Mouse (Mus musculus) limb, embryonic 15.5 days (tissue): ENCODE data around the gene Adamtsl5. TPM values are rescaled to one million over a fixed set of nuclear protein-coding genes. Genes with fewer than 3 reads are reported as not detected.
"Not testable (repeated sequence)": the region's sequence is repeated elsewhere in the genome, so short reads cannot be mapped to it uniquely, and the experiment has no call there.

Experiments used
- ATAC-seq: fragments of 200-750 bp; cut with Nextera tagmentation; 2 replicates; pipeline ENCODE4 v1.8.0; 2017; ENCODE audit warnings: low read depth, moderate TSS enrichment; ENCODE audit not compliant: insufficient number of reproducible peaks, low FRiP score, low TSS enrichment
- H3K27ac ChIP-seq: fragments of 300-500 bp; sonication (generic); 2 replicates; pipeline ENCODE4 v1.5.1; 2015; ENCODE audit warnings: moderate library complexity, mild to moderate bottlenecking, inconsistent platforms
- H3K27me3 ChIP-seq: fragments of 300-500 bp; sonication (generic); 2 replicates; pipeline ENCODE4 v1.6.1; 2015; ENCODE audit warnings: inconsistent platforms
- H3K36me3 ChIP-seq: fragments of 300-500 bp; sonication (generic); 2 replicates; pipeline ENCODE4 v1.6.1; 2015; ENCODE audit warnings: inconsistent platforms
- H3K4me1 ChIP-seq: fragments of 300-500 bp; sonication (generic); 2 replicates; pipeline ENCODE4 v1.6.1; 2015; ENCODE audit warnings: inconsistent platforms
- H3K4me2 ChIP-seq: fragments of 300-500 bp; sonication (generic); 2 replicates; pipeline ENCODE4 v1.6.1; 2015; ENCODE audit warnings: mild to moderate bottlenecking, inconsistent platforms
- H3K4me3 ChIP-seq: fragments of 300-500 bp; sonication (generic); 2 replicates; pipeline ENCODE4 v1.5.1; 2015; ENCODE audit warnings: mild to moderate bottlenecking, inconsistent platforms
- H3K9ac ChIP-seq: fragments of 300-500 bp; sonication (generic); 2 replicates; pipeline ENCODE4 v1.6.1; 2015; ENCODE audit warnings: inconsistent platforms
- H3K9me3 ChIP-seq: fragments of 300-500 bp; sonication (generic); 2 replicates; pipeline ENCODE4 v1.6.1; 2016; ENCODE audit warnings: inconsistent platforms
- WGBS: fragments of 180-500 bp; shearing (Covaris S2); methylation state at CpG from one replicate; pipeline ENCODE4 v1.1.7; 2015; 5-methylcytosine and 5-hydroxymethylcytosine counted together
- polyA plus RNA-seq: library from polyadenylated mRNA; unstranded; fragments of >200 nt; fragmentation: Nextera tagmentation; extraction: Ambion mirVana; gene quantifications from 2 replicates; pipeline ENCODE4 v1.2.1, GENCODE M21; 2015

Adamtsl5 gene
- polyA plus RNA-seq, 1 experiment from 2014 or later, result 11.9 TPM

GRCm38 (mm10) chr10:80352727-80353126 lies 4.5 kb upstream of the Adamtsl5 start:
- Histone ChIP-seq H3K27me3 (peaks cover 97% of the 10 kb centered on the region), H3K27ac (no peak overlapping the region), H3K9me3 (no peaks in the 10 kb centered on the region), H3K4me2 (no peak overlapping the region), H3K4me1 (peaks cover 41% of the 10 kb centered on the region), H3K36me3 (no peaks in the 10 kb centered on the region), H3K4me3 (no peak overlapping the region), H3K9ac (no peak overlapping the region)
- no peak for ATAC-seq
- 59% methylated on average over 8 of the region's 8 CpGs for WGBS

DNA sequence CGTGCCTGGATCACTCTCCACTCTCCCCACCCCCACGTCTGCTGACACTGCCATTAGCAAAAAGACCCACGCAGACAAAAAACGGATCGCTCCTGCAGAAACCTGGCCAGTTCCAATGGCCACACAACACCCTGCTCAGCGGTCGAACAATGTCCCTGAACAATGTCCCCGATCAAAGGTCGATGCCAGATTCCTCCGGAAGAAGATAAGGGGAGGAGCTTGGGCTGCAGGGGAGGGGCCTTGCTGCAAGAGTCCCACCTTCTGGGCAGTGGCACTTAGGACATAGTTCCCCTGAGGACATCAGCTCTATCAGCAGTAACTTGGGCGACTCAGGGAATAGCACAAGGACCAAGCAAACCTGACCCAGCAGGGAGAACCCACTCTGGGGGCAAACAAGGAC lies 3.7 kb upstream of the Adamtsl5 start:
- Histone ChIP-seq H3K4me2 (no peak overlapping the region), H3K27me3 (peaks cover 97% of the 10 kb centered on the region), H3K27ac (no peak overlapping the region), H3K9me3 (no peaks in the 10 kb centered on the region), H3K9ac (no peak overlapping the region), H3K36me3 (no peaks in the 10 kb centered on the region), H3K4me3 (no peak overlapping the region), H3K4me1 (peaks cover 40% of the 10 kb centered on the region)
- no peak for ATAC-seq
- 24% methylated on average over 11 of the region's 11 CpGs for WGBS

DNA sequence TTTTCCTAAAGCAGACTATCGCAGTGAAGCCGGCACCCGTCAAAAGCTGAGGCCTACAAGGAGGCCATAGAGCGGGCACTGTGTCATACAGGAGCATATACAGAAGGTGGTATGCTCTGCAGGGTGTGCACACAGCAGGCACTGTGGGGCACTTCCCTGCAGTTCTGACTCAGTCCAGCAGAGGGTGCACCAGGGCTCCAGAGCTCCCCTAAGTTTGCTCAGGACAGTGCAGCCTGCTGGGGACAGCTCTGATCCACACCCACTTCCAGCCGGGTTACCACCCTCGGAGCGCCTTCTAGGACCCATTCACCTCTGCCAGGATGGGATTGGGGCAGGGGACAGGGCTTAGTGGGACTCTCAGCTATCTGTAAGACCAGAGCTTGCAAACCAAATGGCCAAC lies 2.1 kb upstream of the Adamtsl5 start:
- H3K27ac ChIP-seq, result no peak overlapping the region
- H3K27me3 ChIP-seq, result peaks cover 95% of the 10 kb centered on the region
- 6% methylated on average over 7 of the region's 7 CpGs for WGBS
- H3K9me3 ChIP-seq, result no peaks in the 10 kb centered on the region
- H3K36me3 ChIP-seq, result no peaks in the 10 kb centered on the region
- H3K4me1 ChIP-seq, result peaks cover 27% of the 10 kb centered on the region
- no peak overlapping the region for H3K4me2 ChIP-seq
- no peak overlapping the region for H3K4me3 ChIP-seq
- ATAC-seq, result peak; percentile 61
- no peak overlapping the region for H3K9ac ChIP-seq

DNA sequence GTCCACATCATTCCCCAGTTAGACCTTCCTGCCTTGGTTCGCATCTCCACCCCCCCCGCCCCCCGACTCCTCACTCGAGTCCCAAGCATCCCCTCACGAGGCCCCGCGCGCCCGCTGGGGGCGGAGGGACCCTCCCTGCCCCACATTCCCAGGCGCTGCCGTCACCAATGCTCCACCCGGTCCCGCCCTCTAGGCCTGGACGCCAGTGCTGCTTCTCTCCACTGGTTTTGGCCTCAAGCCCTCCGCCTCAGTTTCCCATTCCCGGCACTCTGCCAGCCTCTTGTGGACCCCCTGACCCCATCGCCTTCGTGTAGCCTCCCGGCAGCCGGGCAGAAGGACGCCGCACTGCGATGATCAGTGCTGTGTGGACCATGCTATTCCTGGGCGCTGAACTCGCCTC lies 769 bp upstream of the Adamtsl5 start:
- Histone ChIP-seq H3K4me2 (peak overlapping the region; percentile 52), H3K9me3 (no peaks in the 10 kb centered on the region), H3K9ac (peak overlapping the region; percentile 31; the same call in 1 of the 2 replicates), H3K4me3 (peak overlapping the region; percentile 38), H3K36me3 (no peaks in the 10 kb centered on the region), H3K4me1 (peaks cover 40% of the 10 kb centered on the region), H3K27ac (0 out of 2 replicates have a peak overlapping the region, but pooled peaks have one; percentile 13), H3K27me3 (peaks cover 96% of the 10 kb centered on the region)
- ATAC-seq, result no peak
- 10% methylated on average over 26 of the region's 26 CpGs for WGBS

GRCm38 (mm10) chr10:80347514-80347967 lies 671 bp downstream of the Adamtsl5 start:
- H3K27me3 ChIP-seq, result peaks cover 97% of the 10 kb centered on the region
- H3K4me2 ChIP-seq, result peak overlapping the region; percentile 52
- 0 out of 2 replicates have a peak overlapping the region, but pooled peaks have one; percentile 28 for H3K9ac ChIP-seq
- no peak for ATAC-seq
- no peaks in the 10 kb centered on the region for H3K9me3 ChIP-seq
- H3K27ac ChIP-seq, result no peak overlapping the region
- WGBS, result 11% methylated on average over 17 of the region's 17 CpGs
- H3K4me1 ChIP-seq, result peaks cover 55% of the 10 kb centered on the region
- H3K36me3 ChIP-seq, result no peaks in the 10 kb centered on the region
- peak overlapping the region; percentile 38 for H3K4me3 ChIP-seq

- peaks cover 71% of the 10 kb centered on the region for H3K4me1 ChIP-seq
- ATAC-seq, result not testable (repeated sequence)
- 83% methylated on average over 6 of the region's 6 CpGs for WGBS
Observed at GRCm38 (mm10) chr10:80345929-80346328, 2.3 kb downstream of the Adamtsl5 start.

GRCm38 (mm10) chr10:80345122-80345521 lies 3.1 kb downstream of the Adamtsl5 start:
- Histone ChIP-seq H3K27ac (no peak overlapping the region), H3K27me3 (peaks cover 97% of the 10 kb centered on the region), H3K9me3 (no peaks in the 10 kb centered on the region), H3K4me2 (peak overlapping the region; percentile 31), H3K4me3 (peak overlapping the region; percentile 16), H3K36me3 (no peaks in the 10 kb centered on the region), H3K4me1 (peaks cover 75% of the 10 kb centered on the region), H3K9ac (no peak overlapping the region)
- 2% methylated on average over 16 of the region's 16 CpGs for WGBS
- ATAC-seq, result no peak

More at GRCm38 (mm10) chr10:80345929-80346328, 2.3 kb downstream of the Adamtsl5 start:
- H3K36me3 ChIP-seq, H3K27ac ChIP-seq, H3K4me2 ChIP-seq, H3K9me3 ChIP-seq, H3K9ac ChIP-seq, H3K4me3 ChIP-seq: not testable (repeated sequence)
- H3K27me3 ChIP-seq, result peaks cover 97% of the 10 kb centered on the region

DNA sequence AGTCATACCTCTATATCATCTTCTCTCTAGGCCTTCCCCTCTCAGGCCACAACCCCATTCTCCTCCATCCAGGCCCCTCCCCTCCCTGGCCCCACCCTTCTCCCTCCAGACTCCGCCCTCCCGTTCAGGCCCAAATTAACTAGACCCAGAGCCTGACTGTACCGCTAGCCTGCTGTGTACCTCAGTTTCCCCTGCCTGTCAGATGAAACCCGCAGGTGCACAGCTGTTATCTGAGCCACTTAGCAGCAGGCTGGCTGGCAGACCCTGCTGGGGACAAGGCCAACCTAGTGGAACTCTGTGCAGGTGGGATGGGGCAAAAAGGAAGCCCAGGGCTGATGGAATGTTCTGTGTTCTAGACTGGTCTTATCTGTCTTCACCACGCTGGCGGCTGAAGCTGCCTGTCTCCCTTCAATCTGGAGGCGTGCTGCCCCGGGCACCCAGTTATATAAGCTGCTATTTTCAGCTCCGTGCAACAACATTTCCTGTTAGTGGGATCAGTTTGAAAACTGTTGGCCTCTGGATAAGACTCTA lies 4.0 kb downstream of the Adamtsl5 start:
- 41% methylated on average over 9 of the region's 9 CpGs for WGBS
- Histone ChIP-seq H3K9me3 (no peaks in the 10 kb centered on the region), H3K4me1 (peaks cover 79% of the 10 kb centered on the region), H3K27ac (0 out of 2 replicates have a peak overlapping the region, but pooled peaks have one; percentile 22), H3K36me3 (no peaks in the 10 kb centered on the region), H3K27me3 (peaks cover 88% of the 10 kb centered on the region), H3K4me2 (peak overlapping the region; percentile 31; the same call in 1 of the 2 replicates), H3K9ac (no peak overlapping the region), H3K4me3 (no peak overlapping the region)
- ATAC-seq, result no peak

DNA sequence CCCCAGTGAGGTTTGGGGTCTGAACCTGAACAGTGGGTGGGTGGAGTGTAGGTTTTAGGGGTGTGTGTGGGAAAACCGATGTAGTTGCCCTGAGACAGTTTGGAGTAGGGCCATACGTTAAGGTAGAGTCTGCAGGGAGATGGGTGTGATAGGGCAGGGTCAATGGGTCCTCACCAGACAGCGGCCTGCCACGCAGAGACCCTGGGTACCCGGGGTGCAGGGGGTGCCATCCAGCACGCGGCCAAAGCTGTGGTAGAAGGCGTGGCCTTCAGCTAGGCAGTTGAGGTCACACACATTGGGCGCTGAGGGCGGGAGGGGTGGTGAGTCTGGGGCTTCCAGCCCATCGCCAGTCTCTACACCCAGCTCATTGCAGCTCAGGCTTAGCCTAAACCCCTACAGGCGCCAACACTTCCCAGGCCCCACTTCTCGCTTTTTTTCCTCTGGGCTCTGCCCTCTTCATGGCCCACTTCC lies 4.8 kb downstream of the Adamtsl5 start:
- no peak overlapping the region for H3K9ac ChIP-seq
- peaks cover 71% of the 10 kb centered on the region for H3K4me1 ChIP-seq
- H3K9me3 ChIP-seq, result no peaks in the 10 kb centered on the region
- H3K36me3 ChIP-seq, result no peaks in the 10 kb centered on the region
- H3K27me3 ChIP-seq, result peaks cover 81% of the 10 kb centered on the region
- H3K4me3 ChIP-seq, result peak overlapping the region; percentile 33
- H3K4me2 ChIP-seq, result peak overlapping the region; percentile 55
- WGBS, result 25% methylated on average over 13 of the region's 13 CpGs
- no peak overlapping the region; the same call in 1 of the 2 replicates for H3K27ac ChIP-seq
- ATAC-seq, result no peak

DNA sequence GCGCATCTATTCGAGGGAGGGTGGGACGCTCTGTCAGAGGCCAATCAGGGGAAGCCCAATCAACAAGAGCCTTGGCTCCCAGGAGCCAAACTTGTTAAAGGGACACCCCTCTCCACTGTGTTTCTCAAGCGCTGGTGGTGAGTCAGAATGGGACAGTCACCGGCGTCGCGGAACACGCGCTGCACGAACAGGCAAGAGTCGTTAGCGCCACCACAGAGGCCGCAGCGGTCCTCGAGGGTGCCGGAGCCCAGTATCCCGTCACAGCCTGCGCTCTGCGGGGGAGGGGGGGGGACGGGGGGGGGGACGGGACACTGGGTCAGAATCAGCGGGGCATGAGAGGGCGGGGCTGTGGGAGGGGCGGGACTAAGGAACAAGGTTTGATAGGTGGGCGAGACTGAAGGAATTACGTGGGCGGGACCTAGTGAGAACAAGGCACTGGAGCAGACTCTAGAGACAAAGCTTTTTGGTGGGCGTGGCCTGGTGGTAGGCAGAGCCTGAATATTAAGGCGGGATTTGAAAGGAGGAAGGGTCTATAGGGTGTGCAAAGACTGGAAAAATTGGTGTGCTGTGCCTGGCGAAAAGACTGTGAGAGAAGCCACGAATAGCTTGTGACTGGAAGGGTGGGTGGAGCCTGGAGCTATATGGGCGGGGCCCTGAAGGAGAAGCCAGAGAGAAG lies 5.3 kb downstream of the Adamtsl5 start:
- peaks cover 77% of the 10 kb centered on the region for H3K27me3 ChIP-seq
- H3K4me2 ChIP-seq, result peak overlapping the region; percentile 55
- H3K9me3 ChIP-seq, result no peaks in the 10 kb centered on the region
- H3K4me1 ChIP-seq, result peaks cover 66% of the 10 kb centered on the region
- H3K27ac ChIP-seq, result no peak overlapping the region; the same call in 1 of the 2 replicates
- no peaks in the 10 kb centered on the region for H3K36me3 ChIP-seq
- under 1% methylated on average over 33 of the region's 33 CpGs for WGBS
- H3K4me3 ChIP-seq, result peak overlapping the region; percentile 33
- no peak overlapping the region for H3K9ac ChIP-seq
- ATAC-seq, result peak; percentile 66

GRCm38 (mm10) chr10:80342305-80342748 lies 5.9 kb downstream of the Adamtsl5 start:
- Histone ChIP-seq H3K4me3 (peak overlapping the region; percentile 33), H3K4me2 (peak overlapping the region; percentile 55), H3K36me3 (no peaks in the 10 kb centered on the region), H3K4me1 (peaks cover 60% of the 10 kb centered on the region), H3K9ac (no peak overlapping the region), H3K27me3 (peaks cover 73% of the 10 kb centered on the region), H3K27ac (no peak overlapping the region), H3K9me3 (no peaks in the 10 kb centered on the region)
- 3% methylated on average over 26 of the region's 26 CpGs for WGBS
- ATAC-seq, result no peak
